Mouse (Mus musculus): ENCODE measurements at regions not wholly inside any gene's neighbourhood (a gene's known extent, or its start where the extent isn't known, plus 50 kb on each side); places are given as distances from the start of the nearest gene placed in this dataset.

DNA sequence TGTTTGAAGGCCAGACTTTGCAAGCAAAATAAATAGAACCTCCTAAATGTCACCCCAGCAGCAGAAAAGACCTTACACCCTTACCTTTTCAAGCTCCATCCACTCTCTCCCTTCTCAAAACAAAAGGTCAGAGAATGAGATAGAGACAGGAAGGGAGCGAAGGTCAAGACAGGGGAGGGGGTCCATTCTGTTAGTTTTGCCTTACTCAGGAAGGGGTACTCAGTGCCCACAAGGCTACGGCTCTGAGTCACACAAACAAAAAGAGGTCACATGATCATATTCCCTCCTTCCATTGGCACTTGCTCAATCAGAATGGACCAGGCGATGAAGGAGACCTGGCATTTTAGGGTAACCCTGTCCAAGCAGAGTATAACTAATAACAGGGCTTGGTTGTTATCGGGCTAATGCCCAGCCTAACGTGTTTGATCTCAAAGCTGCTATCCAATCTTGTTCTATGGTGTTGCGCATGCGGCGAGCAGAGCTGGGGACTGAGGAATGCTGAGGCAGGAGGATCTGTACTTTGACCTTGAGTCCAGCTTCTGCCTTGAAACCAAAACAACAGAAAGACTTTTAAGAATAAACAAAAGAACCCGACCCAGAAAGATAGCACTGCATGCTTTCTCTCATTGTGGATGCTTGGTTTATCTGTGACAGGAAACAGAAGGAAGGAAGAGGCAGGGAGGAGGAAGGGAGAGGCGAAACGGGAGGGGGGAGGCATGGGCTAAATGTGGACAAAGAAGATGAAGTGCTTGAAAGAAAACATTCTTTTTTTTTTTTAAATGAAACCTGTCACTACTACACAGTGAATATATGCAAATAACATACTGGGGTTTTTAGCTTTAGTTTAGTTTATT is 184.5 kb downstream of the Ankrd50 start:
- H3K9ac ChIP-seq (replicated peaks) = no peak overlapping the region
- H3K27me3 ChIP-seq (ENCODE audit: insufficient read depth, low read length) = no peaks in the 10 kb centered on the region
- ATAC-seq (no peak), DNase-seq (no peak)
- no peak overlapping the region for H3K4me3 ChIP-seq (ENCODE audit: low read depth, low read length)
- WGBS (ENCODE audit: insufficient replicate concordance) = 41% methylated on average over 11 of the region's 11 CpGs
- H3K4me1 ChIP-seq (ENCODE audit: insufficient read depth) = peaks cover 3% of the 10 kb centered on the region; the same call in 1 of the 2 replicates
- no peak overlapping the region for H3K4me2 ChIP-seq (ENCODE audit: low read depth, low read length)
- TF ChIP-seq EP300 (IDR thresholded peaks at IDR 0.05; ENCODE audit: low read depth) = peak; percentile 36; the same call in 1 of the 2 replicates
- no peak for TF ChIP-seq CTCF (IDR thresholded peaks at IDR 0.05; ENCODE audit: low read depth)
- H3K27ac ChIP-seq (ENCODE audit: low read depth) = peak overlapping the region; percentile 7; the same call in 1 of the 2 replicates
- H3K9me3 ChIP-seq (ENCODE audit: low read length) = no peaks in the 10 kb centered on the region
- no peaks in the 10 kb centered on the region for H3K36me3 ChIP-seq (replicated peaks; ENCODE audit: insufficient read depth, low read length)

DNA sequence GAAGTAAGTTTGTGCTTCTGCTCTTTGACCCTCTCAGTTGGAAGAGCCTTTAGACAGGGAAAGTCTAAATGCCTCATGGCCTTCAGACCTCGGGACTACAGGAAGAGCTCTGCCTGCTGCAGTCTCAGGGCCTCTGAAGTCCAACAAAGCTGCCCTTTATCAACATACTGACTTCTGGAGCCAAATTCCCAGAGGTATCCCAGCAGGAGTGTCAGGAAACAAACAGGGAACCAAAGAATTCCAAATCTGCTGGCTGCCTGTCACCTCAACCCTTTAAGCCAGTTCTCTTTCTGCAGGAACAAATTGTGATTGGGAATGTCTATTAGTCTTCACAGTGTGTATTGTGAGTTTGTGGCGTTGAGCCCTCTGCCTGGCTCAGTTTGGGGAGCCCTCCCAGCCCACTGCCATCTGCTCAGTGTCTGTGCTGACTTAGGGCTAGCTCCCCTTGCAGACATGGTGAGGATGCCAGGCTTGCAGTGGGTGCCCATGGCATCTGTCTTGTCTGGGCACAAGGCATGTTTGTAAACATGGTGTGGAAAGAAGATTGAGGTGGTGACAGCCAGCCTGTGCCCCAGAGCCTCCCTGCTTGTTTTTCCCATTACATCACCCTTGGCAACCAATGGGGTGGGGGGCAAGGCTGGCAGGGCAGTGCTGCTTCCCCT is 185.3 kb downstream of the Ankrd50 start:
- Histone ChIP-seq H3K27ac (ENCODE audit: low read depth) (peak overlapping the region; percentile 7; the same call in 1 of the 2 replicates), H3K9ac (replicated peaks) (no peak overlapping the region), H3K36me3 (replicated peaks; ENCODE audit: insufficient read depth, low read length) (no peaks in the 10 kb centered on the region), H3K4me1 (ENCODE audit: insufficient read depth) (peaks cover 3% of the 10 kb centered on the region; the same call in 1 of the 2 replicates), H3K4me2 (ENCODE audit: low read depth, low read length) (no peak overlapping the region), H3K4me3 (ENCODE audit: low read depth, low read length) (no peak overlapping the region), H3K27me3 (ENCODE audit: insufficient read depth, low read length) (no peaks in the 10 kb centered on the region), H3K9me3 (ENCODE audit: low read length) (no peaks in the 10 kb centered on the region)
- TF ChIP-seq CTCF (IDR thresholded peaks at IDR 0.05; ENCODE audit: low read depth) (no peak), EP300 (IDR thresholded peaks at IDR 0.05; ENCODE audit: low read depth) (no peak)
- no peak for ATAC-seq
- no peak for DNase-seq
- WGBS (ENCODE audit: insufficient replicate concordance) = 39% methylated on average over 2 of the region's 2 CpGs

DNA sequence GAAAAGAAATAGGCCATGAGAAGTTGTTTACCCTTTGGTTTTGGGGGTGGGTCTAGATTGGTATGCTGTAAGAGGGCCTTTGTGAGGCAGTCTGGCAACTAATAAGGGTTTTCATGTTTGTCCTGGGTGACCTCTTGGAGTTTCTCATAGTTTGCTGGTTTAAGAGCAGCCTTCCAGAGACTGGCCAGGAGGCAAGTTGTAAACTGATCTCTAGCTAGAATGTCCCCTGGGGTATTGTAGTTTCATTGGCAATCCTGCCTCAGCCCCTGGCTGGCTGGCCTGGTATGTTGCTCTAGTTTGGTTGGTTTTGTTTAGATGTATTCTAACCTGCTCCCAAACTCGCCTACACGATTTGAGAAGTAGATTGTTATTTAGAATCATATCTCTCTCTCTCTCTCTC is 187.1 kb downstream of the Ankrd50 start:
- Histone ChIP-seq H3K9me3 (ENCODE audit: low read length) (no peaks in the 10 kb centered on the region), H3K27ac (ENCODE audit: low read depth) (no peak overlapping the region), H3K4me2 (ENCODE audit: low read depth, low read length) (no peak overlapping the region), H3K36me3 (replicated peaks; ENCODE audit: insufficient read depth, low read length) (no peaks in the 10 kb centered on the region), H3K4me3 (ENCODE audit: low read depth, low read length) (no peak overlapping the region), H3K9ac (replicated peaks) (no peak overlapping the region), H3K27me3 (ENCODE audit: insufficient read depth, low read length) (no peaks in the 10 kb centered on the region), H3K4me1 (ENCODE audit: insufficient read depth) (peaks cover 3% of the 10 kb centered on the region; the same call in 1 of the 2 replicates)
- TF ChIP-seq EP300 (IDR thresholded peaks at IDR 0.05; ENCODE audit: low read depth) (no peak), CTCF (IDR thresholded peaks at IDR 0.05; ENCODE audit: low read depth) (no peak)
- 70% methylated on average over 2 of the region's 2 CpGs for whole genome bisulfite sequencing (ENCODE audit: insufficient replicate concordance)
- ATAC-seq (no peak), DNase-seq (no peak)

DNA sequence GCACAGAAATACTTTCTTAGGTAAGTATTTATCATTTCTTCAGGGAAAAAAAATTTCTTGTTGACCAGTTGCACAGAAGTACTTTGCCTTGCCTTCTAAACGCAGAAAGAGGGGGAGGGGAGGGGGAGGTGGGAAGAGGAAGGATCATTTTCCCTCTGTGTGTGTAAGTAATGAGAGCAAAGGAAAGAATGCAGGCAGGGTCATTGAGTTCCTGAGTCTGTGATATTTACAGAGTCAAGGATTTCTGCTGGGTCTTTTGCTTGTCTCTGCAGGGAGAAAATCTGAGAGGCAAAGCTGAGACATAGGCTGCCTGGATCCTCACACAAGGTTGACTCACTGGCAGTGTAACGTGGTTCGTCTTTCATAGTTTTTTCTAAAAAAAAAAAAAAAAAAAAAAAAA is 195.6 kb downstream of the Ankrd50 start:
- no peaks in the 10 kb centered on the region for H3K36me3 ChIP-seq (replicated peaks; ENCODE audit: insufficient read depth, low read length)
- no peaks in the 10 kb centered on the region for H3K27me3 ChIP-seq (ENCODE audit: insufficient read depth, low read length)
- TF ChIP-seq EP300 (IDR thresholded peaks at IDR 0.05; ENCODE audit: low read depth) = no peak
- TF ChIP-seq CTCF (IDR thresholded peaks at IDR 0.05; ENCODE audit: low read depth) = no peak
- H3K4me3 ChIP-seq (ENCODE audit: low read depth, low read length) = no peak overlapping the region
- ATAC-seq (no peak), DNase-seq (no peak)
- no peak overlapping the region for H3K9ac ChIP-seq (replicated peaks)
- no peaks in the 10 kb centered on the region for H3K4me1 ChIP-seq (ENCODE audit: insufficient read depth)
- H3K9me3 ChIP-seq (ENCODE audit: low read length) = no peaks in the 10 kb centered on the region
- no peak overlapping the region for H3K27ac ChIP-seq (ENCODE audit: low read depth)
- 45% methylated on average over 3 of the region's 3 CpGs for WGBS (ENCODE audit: insufficient replicate concordance)
- H3K4me2 ChIP-seq (ENCODE audit: low read depth, low read length) = no peak overlapping the region

DNA sequence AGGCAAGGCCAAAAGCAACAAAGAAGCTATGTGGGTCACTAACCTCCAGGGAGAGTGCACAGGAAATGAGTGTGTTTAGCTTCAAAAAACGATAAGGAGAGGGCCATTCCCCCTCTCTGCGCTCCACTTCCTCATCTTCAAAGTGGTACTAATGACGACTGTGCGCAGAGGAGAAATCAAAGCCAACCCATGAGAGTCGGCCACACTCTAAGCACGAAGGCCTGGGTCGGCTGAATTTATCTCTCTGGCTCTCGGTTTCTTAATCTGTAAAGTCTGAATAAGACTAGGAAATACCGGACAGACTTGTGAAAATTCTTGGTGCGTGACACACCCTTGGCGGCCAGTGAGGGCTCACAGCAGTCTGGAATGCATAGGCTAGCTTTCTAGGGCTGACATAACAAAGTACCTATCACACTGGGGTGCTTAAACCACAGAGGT is 200.9 kb downstream of the Ankrd50 start:
- TF ChIP-seq CTCF (IDR thresholded peaks at IDR 0.05; ENCODE audit: low read depth) (no peak), EP300 (IDR thresholded peaks at IDR 0.05; ENCODE audit: low read depth) (no peak)
- H3K4me2 ChIP-seq (ENCODE audit: low read depth, low read length) = 0 out of 2 replicates have a peak overlapping the region, but pooled peaks have one; percentile 4
- ATAC-seq = peak; percentile 40; the same call in 1 of the 2 replicates

DNA sequence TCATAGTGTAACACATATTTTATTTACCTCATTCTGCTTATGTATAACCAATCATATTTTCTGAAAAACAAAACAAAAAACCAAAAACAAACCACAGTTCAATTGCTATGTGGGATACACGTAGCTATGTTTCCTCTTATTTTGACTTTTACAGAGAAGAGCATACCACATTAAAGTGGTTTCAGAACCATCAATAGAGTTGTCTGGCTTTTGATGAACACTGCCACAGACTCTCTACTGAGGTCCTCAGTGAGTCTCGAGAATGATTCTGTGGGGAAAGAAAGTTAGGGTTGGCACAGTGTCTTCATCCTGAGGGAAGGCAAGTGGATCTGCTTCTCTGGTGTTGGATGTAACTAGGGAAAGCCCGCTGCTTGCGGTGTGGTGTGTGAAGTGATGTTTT is 201.8 kb downstream of the Ankrd50 start:
- H3K4me2 ChIP-seq (ENCODE audit: low read depth, low read length) = no peak overlapping the region
- no peak overlapping the region for H3K9ac ChIP-seq (replicated peaks)
- H3K4me1 ChIP-seq (ENCODE audit: insufficient read depth) = no peaks in the 10 kb centered on the region
- H3K27ac ChIP-seq (ENCODE audit: low read depth) = no peak overlapping the region
- no peaks in the 10 kb centered on the region for H3K27me3 ChIP-seq (ENCODE audit: insufficient read depth, low read length)
- DNase-seq (no peak), ATAC-seq (no peak)
- no peak overlapping the region for H3K4me3 ChIP-seq (ENCODE audit: low read depth, low read length)
- H3K36me3 ChIP-seq (replicated peaks; ENCODE audit: insufficient read depth, low read length) = no peaks in the 10 kb centered on the region
- H3K9me3 ChIP-seq (ENCODE audit: low read length) = no peaks in the 10 kb centered on the region
- TF ChIP-seq EP300 (IDR thresholded peaks at IDR 0.05; ENCODE audit: low read depth) = no peak
- TF ChIP-seq CTCF (IDR thresholded peaks at IDR 0.05; ENCODE audit: low read depth) = no peak
- 72% methylated on average over 4 of the region's 4 CpGs for WGBS (ENCODE audit: insufficient replicate concordance)

More for the DNA sequence above, 200.9 kb downstream of the Ankrd50 start:
- Histone ChIP-seq H3K36me3 (replicated peaks; ENCODE audit: insufficient read depth, low read length) (no peaks in the 10 kb centered on the region), H3K27ac (ENCODE audit: low read depth) (no peak overlapping the region), H3K4me1 (ENCODE audit: insufficient read depth) (no peaks in the 10 kb centered on the region), H3K27me3 (ENCODE audit: insufficient read depth, low read length) (no peaks in the 10 kb centered on the region), H3K9me3 (ENCODE audit: low read length) (no peaks in the 10 kb centered on the region), H3K4me3 (ENCODE audit: low read depth, low read length) (no peak overlapping the region), H3K9ac (replicated peaks) (no peak overlapping the region)
- DNase-seq = no peak
- 21% methylated on average over 11 of the region's 11 CpGs for WGBS (ENCODE audit: insufficient replicate concordance)
